Mouse (Mus musculus) right cerebral cortex, postnatal 14 days (tissue): ENCODE results near the gene Dscam.
"Not testable (repeated sequence)": the region's sequence is repeated elsewhere in the genome, so short reads cannot be mapped to it uniquely, and the experiment has no call there.

Experiments
- DNase-seq: peaks from one replicate; pipeline ENCODE4 v3.0.0; 2022

Dscam gene

GRCm38 (mm10) chr16:96931771-96932170 is 238.8 kb downstream of the Dscam start:
- DNase-seq = no peak

DNA sequence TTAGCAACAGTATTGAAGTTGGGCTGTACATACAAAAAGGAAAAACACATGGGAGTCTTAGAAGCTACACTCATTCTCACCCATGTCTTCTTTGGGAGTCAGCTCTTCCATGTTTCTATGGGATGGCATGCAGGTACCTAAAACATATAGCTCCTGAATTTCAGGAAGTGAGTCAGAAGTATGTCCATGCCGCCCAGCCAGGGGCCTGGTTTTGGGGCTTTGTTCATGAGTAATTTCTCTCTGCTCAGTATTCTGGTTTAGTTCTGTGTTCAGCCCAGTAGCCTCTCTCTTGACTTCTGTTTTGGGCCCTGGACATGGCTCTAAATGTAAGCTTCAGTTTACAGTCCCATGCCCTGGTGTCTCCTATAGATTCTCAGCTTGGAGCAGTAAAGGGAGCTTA is 242.5 kb downstream of the Dscam start:
- no peak for DNase-seq

GRCm38 (mm10) chr16:96927408-96927807 is 243.1 kb downstream of the Dscam start:
- no peak for DNase-seq

DNA sequence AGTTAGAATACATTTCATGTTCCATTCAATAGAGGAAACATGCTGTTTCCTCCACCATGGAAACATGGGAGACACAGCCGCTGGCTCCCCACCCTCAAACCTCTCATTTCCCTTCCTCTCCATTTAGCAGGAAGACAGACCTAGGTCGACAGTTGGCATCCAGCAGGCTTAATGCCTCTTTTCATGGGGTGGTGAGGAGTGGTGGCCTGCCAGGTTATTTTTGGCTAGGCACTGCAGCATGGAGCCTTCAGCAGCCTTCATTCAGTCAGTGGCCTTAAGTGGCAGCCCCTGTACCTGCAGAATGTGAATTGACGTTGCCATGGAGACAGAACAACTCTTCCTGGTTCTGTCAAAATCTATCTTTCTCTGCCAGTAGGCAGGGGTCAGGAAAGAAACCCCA is 243.6 kb downstream of the Dscam start:
- no peak for DNase-seq

GRCm38 (mm10) chr16:96923941-96924340 is 246.6 kb downstream of the Dscam start:
- DNase-seq = no peak

GRCm38 (mm10) chr16:96914495-96914894 is 256.1 kb downstream of the Dscam start:
- DNase-seq = no peak

DNA sequence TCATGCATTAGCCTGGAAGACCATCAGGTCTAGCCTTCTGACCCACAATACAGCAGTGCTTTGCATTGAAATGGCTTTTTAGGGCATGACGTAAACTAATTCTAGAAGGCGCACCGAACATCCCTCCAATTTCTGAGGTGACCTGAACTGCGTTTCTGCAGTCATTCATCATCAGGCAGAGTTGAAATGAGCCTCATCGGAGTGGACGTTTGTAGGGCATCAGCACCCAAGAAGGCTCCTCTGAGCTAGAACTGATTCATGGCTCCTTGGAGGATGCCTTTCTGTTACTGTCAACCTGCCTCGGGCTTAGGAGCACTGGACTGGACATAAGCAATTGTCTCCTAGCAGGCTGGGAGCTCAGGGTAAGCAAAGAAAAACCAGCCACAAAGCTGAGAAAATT is 257.7 kb downstream of the Dscam start:
- DNase-seq = no peak

DNA sequence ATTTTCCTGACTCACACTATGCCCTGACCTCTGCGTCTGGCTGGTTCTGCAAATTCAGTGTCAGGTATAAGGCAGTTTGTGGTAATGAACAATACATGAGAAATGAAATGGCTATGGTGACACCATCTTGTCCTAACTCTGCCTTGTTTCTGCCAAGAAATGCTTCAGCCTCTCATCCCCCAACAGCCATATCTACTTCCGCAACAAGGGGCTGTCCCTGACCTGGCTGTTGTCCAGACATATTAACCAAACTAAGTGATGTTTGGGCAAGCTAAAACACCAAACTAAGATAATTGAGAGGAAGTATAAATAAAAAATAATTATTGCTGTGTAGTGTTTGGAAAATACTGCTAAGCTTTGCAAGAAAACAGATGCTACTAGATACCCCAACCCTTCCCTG is 258.4 kb downstream of the Dscam start:
- no peak for DNase-seq

DNA sequence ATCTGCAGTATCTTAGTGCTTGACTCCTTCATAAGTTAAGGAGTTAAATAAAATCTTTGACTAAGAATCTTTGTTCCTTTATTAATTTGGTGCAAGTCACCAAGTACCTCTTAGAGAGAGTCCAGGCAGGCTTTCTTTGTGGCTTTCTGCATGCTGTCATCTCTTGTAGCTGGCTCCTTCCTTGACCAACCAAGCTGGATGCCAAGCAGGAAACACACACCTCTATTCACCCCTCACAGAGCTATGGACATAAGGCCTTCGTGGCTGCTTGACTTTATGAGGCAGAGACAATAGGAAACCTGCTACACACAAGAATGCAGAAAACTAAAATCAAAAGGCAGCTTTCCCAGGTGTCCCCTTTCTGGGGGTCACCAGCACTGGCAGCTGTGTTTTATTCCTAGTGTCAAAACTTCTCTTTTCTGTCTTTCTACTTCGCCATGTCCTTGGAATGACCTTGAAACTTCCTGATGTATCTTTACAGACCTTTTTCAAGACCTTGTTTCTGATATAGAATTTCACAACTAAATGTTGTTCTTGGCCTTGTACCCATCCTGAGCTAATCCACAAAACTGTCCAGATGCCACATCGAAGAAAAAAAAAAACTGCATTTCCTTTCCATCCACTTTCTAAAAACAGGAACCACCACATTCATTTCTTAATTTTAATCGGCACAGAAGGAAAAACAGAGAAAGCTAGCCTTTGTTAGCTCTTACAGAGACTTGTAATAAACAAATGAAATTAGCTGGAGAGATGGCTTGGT is 260.0 kb downstream of the Dscam start:
- no peak for DNase-seq

GRCm38 (mm10) chr16:96907818-96908217 is 262.7 kb downstream of the Dscam start:
- DNase-seq = no peak

GRCm38 (mm10) chr16:96907081-96907480 is 263.5 kb downstream of the Dscam start:
- no peak for DNase-seq

GRCm38 (mm10) chr16:96906630-96907029 is 263.9 kb downstream of the Dscam start:
- no peak for DNase-seq

GRCm38 (mm10) chr16:96904761-96905160 is 265.8 kb downstream of the Dscam start:
- DNase-seq = no peak

DNA sequence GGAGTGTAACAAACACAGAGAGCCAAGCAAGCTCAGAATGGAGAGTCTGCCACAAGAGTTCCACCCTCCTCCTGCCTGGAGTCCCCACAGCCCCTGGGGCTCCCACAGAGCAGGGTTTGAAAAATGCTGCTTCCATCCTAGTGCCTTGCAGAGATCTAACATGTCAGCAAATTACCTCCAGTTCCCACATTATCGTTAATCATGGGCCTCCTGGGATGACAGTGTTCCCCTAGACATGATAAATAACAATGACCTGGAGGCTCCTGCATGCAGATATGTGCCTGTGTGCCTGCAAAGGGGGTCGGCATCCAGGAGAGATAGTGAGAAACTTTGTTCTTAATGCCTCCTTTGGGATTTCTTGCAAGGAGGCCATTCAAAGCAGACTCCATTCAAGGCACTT is 266.2 kb downstream of the Dscam start:
- DNase-seq = no peak

- no peak for DNase-seq
Observed at GRCm38 (mm10) chr16:96902596-96902995, 268.0 kb downstream of the Dscam start.

DNA sequence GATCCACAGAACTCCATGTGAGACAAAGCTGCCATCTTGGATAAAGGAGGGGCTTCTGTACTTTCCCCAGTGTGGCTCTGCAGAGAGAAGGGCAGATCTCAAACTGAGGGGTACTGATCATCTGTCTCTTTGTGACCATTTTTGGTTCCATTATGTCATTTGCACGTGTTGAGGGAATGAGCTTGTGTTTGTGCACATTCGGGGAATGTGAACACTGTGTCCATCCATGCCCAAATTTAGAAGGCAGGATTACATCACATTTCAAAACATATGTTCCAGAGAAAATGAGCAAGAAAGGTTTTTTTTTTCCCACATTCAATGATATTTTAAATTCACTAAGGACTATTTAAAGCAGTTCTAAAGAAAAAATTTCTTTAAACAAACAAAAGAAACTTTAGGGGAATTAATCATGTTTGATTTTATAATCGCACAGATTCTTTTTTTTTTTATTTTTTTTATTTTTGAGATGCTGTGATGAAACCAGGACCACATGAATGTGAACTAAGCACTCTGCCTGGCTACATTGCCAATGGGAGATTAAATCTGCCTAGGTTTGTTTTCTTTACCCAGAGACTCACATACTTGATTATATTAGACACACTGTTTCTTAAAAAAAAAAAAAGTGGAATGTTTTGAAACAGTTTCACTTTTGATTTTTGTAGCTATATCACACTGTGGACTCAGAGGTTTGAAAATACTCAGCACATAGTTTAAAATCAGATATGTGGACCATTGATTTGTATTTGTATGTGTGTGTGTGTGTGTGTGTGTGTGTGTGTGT is 269.1 kb downstream of the Dscam start:
- no peak for DNase-seq

GRCm38 (mm10) chr16:96899329-96899728 is 271.2 kb downstream of the Dscam start:
- DNase-seq = no peak

DNA sequence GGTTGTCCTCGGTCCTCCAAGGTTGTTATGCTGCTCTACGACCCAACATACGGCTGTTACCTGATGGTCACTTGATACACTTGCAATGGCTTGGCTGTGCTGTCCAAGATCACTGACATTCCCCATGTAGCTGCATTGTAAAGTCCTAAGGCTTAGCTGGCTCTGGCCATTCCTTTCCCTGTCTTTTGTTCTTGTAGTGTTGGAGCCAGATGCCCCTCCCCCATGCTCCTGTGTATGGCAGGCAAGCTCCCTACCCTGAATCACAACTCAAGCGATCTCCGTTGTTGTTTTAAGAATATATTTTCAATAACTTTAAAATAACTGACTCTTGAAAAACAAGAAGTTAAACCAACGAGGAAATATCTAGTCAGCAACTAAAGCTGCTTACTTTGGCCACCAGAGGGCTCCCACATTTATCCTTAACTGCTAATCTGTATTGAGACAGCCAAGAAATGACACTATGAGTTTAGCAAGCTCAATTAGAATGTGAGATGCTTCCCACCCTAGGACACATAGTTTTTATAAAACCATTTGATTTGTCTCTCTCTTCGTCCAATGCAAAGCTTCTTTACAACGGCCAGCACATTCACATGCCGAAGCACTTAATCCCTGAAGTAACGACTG is 273.9 kb downstream of the Dscam start:
- DNase-seq = peak; percentile 34

- DNase-seq = no peak
Observed at GRCm38 (mm10) chr16:96888036-96888435, 282.5 kb downstream of the Dscam start.

- DNase-seq = no peak
Observed at GRCm38 (mm10) chr16:96885817-96886216, 284.7 kb downstream of the Dscam start.

- not testable (repeated sequence) for DNase-seq
Observed at GRCm38 (mm10) chr16:96884590-96884989, 286.0 kb downstream of the Dscam start.

- no peak for DNase-seq
Observed at GRCm38 (mm10) chr16:96877271-96877670, 293.3 kb downstream of the Dscam start.

DNA sequence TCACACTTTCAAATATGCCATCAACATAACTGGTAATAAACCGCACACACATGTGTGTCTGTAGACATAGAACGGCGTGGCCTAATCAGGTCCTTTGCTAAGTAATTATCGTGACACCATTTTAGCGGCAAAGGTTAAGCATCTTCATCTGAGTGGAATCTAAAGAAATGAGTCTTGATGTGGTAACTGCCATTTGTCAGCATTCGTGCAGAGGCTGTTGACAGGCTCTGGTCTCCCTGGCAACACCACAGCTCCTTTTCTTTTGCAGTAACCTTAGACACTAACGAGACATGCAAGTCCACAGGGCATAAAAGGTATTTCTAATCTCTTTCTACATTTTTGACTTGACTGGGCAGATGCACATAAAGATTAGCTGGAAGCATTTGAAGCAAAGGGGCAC is 297.8 kb downstream of the Dscam start:
- DNase-seq = no peak

GRCm38 (mm10) chr16:96857571-96857970 is 313.0 kb downstream of the Dscam start:
- DNase-seq = no peak
